Mouse (Mus musculus) CD4-positive helper T cell, adult 2 months (primary cell): ENCODE results near the gene Stub1.
"Not testable (repeated sequence)": the region's sequence is repeated elsewhere in the genome, so short reads cannot be mapped to it uniquely, and the experiment has no call there.

Source experiments
- DNase-seq: peaks from one replicate; pipeline ENCODE4 v3.0.0-alpha.2; 2012; ENCODE audit warnings: low read depth, missing footprints, low spot score

Gene Stub1

GRCm38 (mm10) chr17:25833291-25833663 is at the start of gene Stub1:
Gene Stub1, minus strand, starts transcription at chr17:25833404.
- no peak for DNase-seq

- no peak for DNase-seq
Observed at GRCm38 (mm10) chr17:25882306-25882705, 49.1 kb upstream of the Stub1 start.

GRCm38 (mm10) chr17:25881691-25882090 is 48.5 kb upstream of the Stub1 start:
- no peak for DNase-seq

- no peak for DNase-seq
Observed at GRCm38 (mm10) chr17:25880913-25881641, 47.9 kb upstream of the Stub1 start.

GRCm38 (mm10) chr17:25880196-25880910 is 47.1 kb upstream of the Stub1 start, which contains the start of gene Wfikkn1:
Gene Wfikkn1, minus strand, starts transcription at chr17:25880858.
- DNase-seq = no peak

GRCm38 (mm10) chr17:25879750-25880149 is 46.5 kb upstream of the Stub1 start:
- DNase-seq = no peak

- no peak for DNase-seq
Observed at GRCm38 (mm10) chr17:25879261-25879660, 46.1 kb upstream of the Stub1 start.

GRCm38 (mm10) chr17:25878611-25879180 is 45.5 kb upstream of the Stub1 start:
- DNase-seq = no peak

GRCm38 (mm10) chr17:25877741-25878610 is 44.8 kb upstream of the Stub1 start:
- DNase-seq = no peak

GRCm38 (mm10) chr17:25877025-25877424 is 43.8 kb upstream of the Stub1 start:
- DNase-seq = no peak

GRCm38 (mm10) chr17:25876347-25876915 is 43.2 kb upstream of the Stub1 start:
- DNase-seq = no peak

- peak; percentile 86 for DNase-seq
Observed at GRCm38 (mm10) chr17:25875171-25876136, 42.2 kb upstream of the Stub1 start.

GRCm38 (mm10) chr17:25874721-25875170 is 41.5 kb upstream of the Stub1 start, which contains the start of gene Mettl26:
Gene Mettl26, plus strand, starts transcription at chr17:25875074.
- DNase-seq = peak; percentile 91

GRCm38 (mm10) chr17:25874148-25874720 is 41.0 kb upstream of the Stub1 start:
- no peak for DNase-seq

- DNase-seq = no peak
Observed at GRCm38 (mm10) chr17:25873405-25874147, 40.4 kb upstream of the Stub1 start.

GRCm38 (mm10) chr17:25872676-25873075 is 39.5 kb upstream of the Stub1 start:
- no peak for DNase-seq

- DNase-seq = not testable (repeated sequence)
Observed at GRCm38 (mm10) chr17:25871566-25871965, 38.4 kb upstream of the Stub1 start.

- no peak for DNase-seq
Observed at GRCm38 (mm10) chr17:25869954-25870353, 36.8 kb upstream of the Stub1 start.

GRCm38 (mm10) chr17:25869498-25869897 is 36.3 kb upstream of the Stub1 start:
- DNase-seq = no peak
